15 mouse cellular contexts compared by ENCODE assay signal in the genomic region with DNA sequence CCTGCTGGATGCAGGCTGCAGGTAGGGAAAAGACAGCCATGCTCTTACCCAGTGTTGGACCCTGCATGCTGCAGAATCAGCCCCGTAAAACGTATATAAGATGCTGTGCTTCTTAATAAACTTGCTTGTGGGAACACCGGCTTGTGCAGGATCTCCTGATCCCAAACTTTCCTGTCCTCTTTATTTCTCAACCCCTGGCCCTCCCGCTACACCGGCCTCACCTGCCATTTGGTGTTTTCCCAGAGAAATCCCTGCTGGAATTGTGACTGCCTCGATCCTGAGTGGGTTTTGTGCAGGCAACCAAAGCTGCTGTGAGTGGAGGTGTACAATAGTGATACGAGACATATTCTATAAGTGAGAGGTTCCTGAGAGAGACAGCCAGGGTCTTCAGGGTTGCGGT. TPM values are rescaled to one million over a fixed set of nuclear protein-coding genes. Genes with fewer than 3 reads are reported as not detected.
DNase-seq lines count a peak whose midpoint lies in the region.
"Had no signal": no experiment of that assay in that cellular context is flagged by ENCODE, and none has a peak within 500 bp of the region (broad histone marks: within the 10 kb centered on the region; RNA-seq: fewer than 3 reads in every experiment).

No protein-coding gene starts in this region.

- DNase-seq in heart, postnatal 4 days, result peak; percentile 1
- no peak for DNase-seq in heart, adult 9 months (ENCODE audit: low spot score in 2 of 2)
- peak; percentile 30 for DNase-seq in testis, postnatal 10 days (ENCODE audit: low spot score)
- DNase-seq in testis, postnatal 14 days (ENCODE audit: low spot score), result no peak
- DNase-seq: adrenal gland, adult 2 months; adrenal gland, postnatal 10 days; adrenal gland, postnatal 25 days; cerebellum, adult 11 months; cerebellum, adult 18-20 months; cerebellum, adult 8-10 months; cerebellum, adult 9-11 months; cerebellum, postnatal 14 days; cerebellum, postnatal 36 days; embryo, embryonic 11 days had no signal

RNA-seq across cellular contexts. Expression of a gene that starts 15.6 kb away (rescaled TPM):
- total RNA-seq in heart, postnatal 4 days (2021), result under 1 TPM; 0.20 to 0.21 TPM
- total RNA-seq: adrenal gland, postnatal 25 days; common myeloid progenitor, adult 5-6 weeks had no signal

RNA-seq across cellular contexts. Expression of a gene that starts 20.7 kb away (rescaled TPM):
- 10 to 100 TPM; 14.4 to 15.6 TPM for total RNA-seq in heart, postnatal 4 days (2021)

RNA-seq across cellular contexts. Expression of a gene that starts 37.6 kb away (rescaled TPM):
- total RNA-seq in heart, postnatal 4 days (2021), result 10 to 100 TPM; 31.9 to 33.0 TPM

RNA-seq across cellular contexts. Expression of a gene that starts 41.8 kb away (rescaled TPM):
- total RNA-seq in heart, postnatal 4 days (2021), result 10 to 100 TPM; 10.4 to 11.3 TPM

Comparison
In these comparisons a context has a peak if more than half of its experiments do, and no peak if none do; other contexts are left out.
1. DNase-seq: peak in heart, postnatal 4 days (single experiment) and testis, postnatal 10 days (single experiment); none in heart, adult 9 months (0 of 2) and testis, postnatal 14 days (single experiment).